Mouse (Mus musculus) urinary bladder, postnatal 25 days (tissue): ENCODE results near the gene Paqr9.

ENCODE experiments used
- DNase-seq: peaks from one replicate; pipeline ENCODE4 v3.0.0; 2022; ENCODE audit warnings: low spot score

Gene Paqr9

DNA sequence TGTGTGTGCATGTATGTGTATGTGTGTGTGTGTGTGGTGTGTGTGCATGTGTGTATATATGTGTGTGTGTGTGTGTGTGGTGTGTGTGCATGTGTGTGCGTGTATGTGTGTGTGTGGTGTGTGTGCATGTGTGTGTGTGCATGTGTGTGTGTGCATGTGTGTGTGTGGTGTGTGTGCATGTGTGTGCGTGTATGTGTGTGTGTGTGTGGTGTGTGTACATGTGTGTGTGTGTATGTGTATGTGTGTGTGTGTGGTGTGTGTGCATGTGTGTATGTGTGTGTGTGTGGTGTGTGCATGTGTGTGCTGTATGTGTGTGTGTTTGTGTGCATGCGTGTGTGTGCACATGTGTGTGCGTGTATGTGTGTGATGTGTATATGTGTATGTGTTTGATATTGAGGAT, 14.9 kb upstream of the Paqr9 start:
- DNase-seq: no peak

DNA sequence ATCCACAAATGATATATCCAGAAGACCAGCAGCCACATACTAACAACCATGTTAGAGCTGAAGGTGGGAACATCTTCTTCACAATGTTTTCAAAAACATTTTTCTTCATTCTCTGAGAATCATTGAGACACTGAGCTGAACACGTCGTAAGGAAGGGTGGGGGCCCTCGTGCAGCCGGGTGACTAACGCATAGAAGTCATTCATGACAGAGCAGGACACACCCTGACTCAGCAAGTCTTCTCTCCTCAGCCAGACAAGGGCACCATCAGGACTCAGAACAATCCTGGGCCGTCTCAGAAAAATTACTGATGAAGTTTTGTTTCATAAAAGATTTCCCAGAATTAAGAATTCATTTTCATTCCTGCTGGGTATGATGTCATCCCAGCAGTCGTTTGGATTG, 12.8 kb upstream of the Paqr9 start:
- no peak for DNase-seq

DNA sequence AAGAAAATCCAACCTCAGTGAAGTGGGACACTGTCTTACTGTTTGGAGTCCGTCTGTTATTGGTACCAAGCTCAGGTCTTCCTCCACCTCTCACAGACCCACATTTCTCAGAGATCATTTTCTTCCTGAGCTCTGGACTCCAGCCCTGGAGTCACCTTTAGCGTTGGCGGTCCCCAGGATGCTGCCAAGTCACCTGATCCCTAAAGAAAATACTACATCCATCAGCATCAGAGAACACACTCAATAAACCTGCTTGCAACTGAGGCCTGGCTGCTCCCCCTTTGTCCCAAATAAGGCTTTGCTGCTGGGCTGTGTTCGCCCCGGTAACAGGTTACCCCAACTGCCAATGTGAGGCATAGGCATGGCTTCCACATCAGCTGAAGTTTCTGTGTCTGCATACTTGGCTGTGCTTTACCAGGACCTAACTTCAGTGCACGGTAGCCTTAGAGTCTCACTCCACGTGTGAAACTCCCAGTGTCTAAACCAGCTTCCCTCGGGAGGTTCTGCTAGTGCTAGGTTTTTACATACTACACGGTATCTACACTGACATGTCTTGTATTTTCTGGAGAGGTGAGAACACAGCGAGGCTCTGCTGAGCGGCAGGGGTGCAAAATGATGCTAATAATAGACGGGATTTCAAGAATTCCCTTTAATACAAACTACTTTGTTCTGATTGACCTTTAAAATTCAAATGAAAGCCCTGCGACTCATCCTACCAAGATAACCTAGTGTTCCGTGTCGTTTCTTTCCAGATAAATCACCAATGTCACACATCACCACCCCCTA, 9.6 kb upstream of the Paqr9 start:
- no peak for DNase-seq

DNA sequence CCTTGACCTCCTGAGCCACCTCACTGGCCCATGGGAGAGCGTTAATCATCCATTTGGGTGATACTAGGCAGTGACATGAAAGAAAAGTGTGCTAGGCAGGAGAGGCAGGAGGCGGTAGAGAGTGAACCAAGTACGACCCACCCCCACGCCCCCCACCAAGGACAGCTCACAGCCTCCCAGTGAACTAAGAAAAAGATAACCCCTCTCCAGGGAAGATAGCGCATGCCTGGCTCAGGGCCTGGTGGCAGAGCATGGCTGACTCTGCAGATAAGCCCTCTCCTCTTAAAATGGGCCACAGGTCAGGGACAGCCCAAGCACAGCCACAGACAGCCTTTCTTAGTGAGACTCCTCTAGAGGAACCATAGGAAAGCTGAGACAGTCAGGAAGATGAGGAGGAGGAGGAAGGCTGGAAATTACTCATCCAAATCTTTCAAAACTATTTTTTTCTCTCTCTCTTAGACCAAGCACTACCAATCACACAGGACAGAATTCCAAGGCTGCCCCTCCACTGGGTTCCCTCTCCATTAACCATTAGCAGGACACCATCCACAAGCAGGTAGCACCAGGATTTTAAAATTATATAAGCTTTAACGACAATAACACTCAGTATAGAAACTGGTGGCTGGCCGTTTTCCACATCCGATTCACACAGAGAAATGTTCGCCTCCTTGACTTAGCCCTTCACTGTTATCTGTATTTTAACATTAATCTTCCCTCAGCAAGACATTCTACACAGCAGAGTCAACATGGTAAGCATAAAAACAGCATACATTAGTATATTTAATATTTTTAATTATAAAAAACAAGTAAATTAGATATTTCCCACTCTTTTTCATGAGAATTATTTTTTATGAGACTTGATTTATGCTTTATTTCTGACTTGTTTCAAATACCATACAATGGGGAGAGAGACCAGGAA, 8.3 kb upstream of the Paqr9 start:
- no peak for DNase-seq

DNA sequence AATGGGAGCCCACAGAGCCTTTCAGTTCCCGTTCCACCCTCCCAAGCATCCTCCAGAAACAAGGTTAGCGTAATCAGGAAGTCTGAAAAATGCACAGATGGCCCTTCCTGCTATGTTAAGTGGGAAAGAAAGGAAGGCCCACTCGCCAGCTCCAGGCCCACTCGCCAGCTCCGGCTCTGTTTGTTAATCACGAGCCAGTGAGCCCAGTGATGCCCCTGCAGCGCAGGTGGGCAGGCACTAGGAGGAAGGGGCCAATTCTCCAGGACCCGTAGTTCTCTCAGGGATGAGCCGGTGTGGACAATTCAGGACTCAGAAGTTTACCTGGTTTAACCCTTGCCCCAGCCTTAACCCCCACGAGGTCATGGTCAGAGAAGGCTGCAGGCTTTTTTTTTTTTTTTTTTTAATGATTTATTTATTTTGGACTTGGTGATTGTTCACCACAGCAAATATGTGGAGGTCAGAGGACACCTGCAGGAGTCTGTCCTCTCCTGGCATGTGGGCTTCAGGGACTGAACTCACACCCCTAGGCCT, 7.2 kb upstream of the Paqr9 start:
- DNase-seq: no peak

DNA sequence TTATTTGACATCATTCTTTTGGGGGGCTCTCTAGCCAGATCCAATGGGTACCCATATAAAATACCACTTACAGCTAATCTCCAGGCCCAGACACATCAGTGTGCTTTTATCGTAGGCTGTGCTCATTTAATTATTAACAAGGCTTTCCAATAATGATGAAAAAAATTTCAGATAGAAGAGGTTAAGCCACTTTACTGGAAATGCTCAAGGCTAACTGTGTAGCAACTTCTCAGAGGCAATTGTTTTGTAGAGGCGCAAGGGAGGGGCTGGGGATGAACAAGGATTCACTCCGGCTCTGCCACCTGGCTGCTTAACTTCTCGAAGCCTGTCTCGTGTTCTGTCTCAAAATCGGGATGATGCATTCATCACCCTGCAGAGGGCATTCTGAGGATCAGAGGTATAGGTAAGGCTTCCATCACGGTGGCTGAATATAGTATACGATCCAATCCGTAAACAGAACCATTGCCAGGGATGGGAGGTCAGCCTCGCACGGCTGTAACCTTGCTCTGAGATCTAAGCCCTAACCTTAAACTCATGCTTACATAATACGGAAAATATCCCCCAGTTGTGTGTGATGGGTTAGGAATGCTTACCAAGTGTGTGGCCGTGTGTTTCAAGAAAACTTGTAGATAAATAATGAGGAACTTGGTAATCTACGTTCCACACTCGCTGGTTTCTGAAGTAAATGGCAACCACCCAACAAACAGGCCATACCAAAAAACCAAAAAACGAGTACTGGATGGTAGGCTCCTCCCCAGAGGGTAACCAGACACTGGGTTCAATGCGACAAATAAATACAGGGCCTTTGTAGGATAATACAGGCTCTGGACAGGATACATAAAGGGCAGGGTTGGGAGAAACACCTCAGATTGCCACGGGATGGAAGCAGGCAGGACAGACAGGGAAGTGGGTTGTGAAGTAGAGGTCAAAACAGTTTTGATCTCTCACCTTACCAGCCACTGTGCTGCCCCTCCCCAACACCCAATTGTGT, 4.9 kb upstream of the Paqr9 start:
- no peak for DNase-seq

DNA sequence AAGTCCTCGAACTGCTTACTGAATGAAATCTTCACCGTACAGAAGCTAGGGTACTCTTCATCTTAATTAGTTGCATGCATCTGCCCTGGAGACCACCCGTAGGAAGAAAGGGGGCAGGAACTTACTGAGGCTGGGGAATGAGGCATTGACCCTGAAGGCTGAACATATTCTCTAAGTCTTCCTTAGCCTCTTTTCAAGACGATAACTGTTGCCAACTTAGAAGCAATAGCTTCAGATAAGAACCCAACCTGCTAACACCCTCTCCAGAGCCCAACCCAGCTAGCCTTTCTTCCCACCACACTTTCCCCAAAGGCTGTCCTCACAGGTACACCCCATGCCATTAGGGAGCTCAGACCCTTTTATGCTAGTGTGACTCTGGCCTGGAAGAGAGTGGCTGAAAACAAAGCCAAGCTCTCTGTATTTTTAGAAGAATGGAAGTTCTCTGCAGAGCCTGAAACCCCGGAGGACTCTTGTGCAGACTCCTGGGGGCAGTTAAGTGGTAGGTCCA, 4.2 kb upstream of the Paqr9 start:
- no peak for DNase-seq

DNA sequence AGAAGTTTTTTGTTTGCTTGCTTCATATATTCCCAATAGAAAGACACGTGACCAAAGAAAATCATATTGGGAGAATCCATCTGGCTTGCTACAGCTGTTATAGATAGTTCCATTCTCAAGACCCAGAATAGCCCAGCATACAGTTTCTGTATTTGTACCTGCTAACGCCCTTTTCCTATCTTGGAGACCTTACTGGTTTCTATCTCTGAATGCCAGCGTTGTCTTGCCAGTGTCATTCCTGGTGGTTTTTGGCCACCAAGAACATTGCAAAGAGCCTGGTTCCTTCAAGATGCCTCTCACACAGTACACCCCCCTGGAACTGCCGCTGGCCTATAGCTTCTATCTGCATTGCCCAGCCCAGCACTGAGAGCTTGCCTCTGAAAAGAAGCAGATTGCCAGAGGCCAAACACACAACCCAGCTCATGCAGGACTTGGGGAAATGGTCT, 3.4 kb upstream of the Paqr9 start:
- DNase-seq: no peak

DNA sequence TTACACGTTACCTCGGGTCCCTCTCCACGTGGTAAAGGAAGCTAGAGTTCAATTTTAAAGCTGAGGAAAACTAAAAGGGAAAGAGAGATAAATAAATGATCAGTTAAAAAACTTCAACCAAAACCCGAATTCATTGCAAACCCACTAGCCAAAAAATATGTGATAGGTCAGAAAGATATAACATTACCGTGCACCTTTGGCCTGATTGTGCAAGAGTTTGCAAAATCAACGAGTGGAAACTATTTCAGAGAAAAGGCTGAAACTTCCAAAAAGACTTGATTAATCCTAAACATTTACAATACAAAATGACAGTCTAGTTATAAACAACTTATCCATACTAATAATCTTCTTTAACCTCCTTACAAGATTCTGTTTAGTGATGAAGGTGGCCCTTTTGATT, 1.7 kb upstream of the Paqr9 start:
- DNase-seq: no peak

DNA sequence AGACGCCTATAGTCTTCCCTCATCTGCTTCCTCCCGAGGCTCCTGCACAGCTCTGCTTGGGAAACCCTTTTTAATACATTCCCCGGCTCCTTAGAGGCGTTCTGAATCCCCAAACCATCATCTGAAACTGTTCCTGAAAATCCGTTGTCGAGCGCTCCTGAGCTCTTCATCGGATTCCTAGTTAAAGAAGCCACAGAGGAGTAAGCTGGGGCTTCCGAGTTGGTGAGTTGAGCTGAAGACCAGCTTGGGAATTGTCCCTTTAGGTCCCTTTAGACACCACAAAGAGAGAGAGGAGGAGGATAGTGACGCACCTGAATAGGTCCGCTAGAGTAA, 765 bp upstream of the Paqr9 start:
- DNase-seq: no peak

DNA sequence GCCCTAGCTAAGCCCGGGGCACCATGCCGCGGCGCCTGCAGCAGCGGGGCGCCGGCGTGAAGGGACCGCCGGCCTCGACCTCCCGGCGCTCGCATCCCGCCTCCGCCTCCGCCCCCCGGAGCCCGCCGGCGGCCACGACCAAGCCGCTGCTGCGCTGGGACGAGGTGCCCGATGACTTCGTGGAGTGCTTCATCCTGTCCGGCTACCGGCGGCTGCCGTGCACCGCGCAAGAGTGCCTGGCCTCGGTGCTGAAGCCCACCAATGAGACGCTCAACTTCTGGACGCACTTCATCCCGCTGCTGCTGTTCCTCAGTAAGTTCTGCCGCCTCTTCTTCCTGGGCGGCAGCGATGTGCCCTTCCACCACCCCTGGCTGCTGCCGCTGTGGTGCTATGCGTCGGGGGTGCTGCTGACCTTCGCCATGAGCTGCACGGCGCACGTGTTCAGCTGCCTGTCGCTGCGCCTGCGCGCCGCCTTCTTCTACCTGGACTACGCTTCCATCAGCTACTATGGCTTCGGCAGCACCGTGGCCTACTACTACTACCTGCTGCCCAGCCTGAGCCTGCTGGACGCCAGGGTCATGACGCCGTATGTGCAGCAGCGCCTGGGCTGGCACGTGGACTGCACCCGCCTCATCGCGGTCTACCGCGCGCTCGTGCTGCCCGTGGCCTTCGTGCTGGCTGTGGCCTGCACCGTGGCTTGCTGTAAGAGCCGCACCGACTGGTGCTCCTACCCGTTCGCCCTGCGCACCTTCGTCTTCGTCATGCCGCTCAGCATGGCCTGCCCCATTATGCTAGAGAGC, 679 bp downstream of the Paqr9 start:
- DNase-seq: no peak

DNA sequence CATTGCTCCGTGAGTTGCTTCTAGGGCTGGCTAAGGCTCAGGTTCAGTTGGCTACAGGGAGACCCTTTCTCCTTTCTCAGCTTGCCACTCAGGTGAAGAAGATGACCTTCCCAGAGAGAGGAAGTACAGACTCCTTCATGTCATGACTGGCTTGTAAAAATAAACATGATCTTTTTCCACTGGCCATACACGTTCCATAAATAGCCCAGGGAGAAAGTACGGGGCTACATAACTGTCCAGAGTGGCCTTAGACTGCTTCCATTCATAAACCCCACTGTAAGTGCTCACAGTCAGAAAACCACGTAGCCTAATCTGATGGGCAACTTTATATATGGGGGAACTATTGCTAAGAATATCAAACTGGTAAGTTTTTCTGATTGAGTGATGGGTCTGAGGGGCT, 4.6 kb downstream of the Paqr9 start:
- no peak for DNase-seq

DNA sequence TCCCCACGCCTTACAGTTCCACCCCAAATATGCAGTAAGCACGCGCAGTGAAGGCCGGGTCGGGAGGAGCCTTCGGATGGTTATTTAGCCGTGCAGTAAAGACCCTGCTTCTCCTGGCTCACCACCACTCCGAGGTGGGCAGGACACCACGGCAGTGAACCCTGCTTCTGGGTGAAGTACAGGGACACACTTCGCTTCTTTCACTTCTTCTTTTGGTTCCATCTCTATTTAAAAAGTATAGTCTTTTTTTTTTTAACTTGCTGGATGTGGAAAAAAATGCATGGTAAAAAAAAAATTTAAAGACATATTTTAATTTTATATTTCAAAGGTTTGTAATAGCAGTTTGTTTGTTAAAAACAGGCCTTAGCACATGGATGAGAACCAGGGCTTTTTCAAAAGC, 6.9 kb downstream of the Paqr9 start:
- no peak for DNase-seq

DNA sequence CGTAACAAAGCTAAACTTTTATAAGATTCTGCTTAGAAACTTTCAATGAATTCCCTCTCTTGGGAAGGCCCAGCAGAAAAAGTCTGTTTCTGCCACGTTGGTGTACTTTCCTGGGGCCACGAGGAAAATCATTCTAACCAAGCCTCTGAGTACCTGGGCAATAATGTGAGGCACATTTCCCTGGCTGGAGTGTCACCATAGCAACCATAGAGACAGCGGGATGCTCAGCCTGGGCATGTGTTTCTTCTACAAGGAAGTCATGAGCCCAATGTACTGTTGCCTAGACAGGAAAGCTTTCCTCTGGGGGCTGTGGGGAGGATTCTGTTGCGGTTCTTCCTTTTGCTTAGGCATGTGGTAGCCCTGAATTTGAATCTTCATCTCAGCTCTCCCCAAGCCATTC, 7.5 kb downstream of the Paqr9 start:
- no peak for DNase-seq

DNA sequence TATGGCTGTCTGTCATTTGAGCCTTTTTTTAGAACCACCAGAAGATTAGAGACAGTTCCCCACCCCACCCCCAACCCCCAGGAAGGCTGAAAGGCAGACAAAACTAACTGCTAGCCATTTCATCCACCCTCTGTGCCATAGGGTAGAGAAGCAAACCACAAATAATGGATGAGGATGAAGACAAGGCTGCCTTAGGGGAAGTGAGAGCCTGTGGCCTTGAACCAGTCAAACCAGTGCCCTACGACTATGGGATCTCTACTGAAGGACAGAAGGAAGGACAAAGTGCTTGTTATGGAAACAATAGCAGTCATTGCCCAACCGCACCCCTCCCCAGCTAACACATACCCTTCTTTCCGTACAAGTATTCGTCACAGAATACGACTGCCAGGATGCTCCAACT, 9.8 kb downstream of the Paqr9 start:
- no peak for DNase-seq

DNA sequence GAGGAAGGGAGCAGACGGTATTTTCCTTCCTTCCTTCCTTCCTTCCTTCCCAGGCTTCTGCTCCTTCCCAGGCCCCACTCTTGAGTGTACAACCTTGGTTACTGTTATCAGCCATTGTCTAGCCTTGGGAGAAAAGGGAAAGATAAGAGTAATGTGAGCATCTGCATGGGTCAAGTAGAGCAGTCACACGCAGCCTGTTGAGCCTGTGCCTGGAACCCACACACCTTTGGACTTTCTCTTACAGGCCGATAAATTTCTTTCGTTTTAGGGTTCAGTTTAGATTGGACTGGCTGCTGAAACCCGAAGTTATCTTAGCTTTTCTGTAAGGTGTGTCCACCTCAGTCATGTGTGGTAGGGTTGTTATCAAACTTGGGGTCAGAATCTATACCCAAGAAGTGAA, 10.5 kb downstream of the Paqr9 start:
- no peak for DNase-seq

DNA sequence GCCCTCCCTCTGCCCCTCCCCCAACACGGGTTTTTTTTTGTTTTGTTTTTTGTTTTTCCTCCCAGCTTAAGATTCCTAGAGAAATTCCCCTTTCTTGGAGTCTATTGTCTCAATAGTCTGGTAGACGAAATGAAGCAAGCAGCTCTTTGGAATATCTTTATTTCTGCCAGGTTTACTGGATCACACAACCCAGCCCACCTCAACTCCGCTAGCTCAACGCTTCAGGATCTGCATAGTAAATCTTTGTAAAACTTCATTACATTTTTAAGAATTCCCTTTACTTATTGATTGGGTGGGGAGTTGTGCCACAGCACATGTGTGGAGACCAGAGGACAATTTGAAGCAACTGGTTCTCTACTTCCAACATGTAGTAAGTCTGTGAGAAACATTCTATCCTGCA, 11.1 kb downstream of the Paqr9 start:
- no peak for DNase-seq

DNA sequence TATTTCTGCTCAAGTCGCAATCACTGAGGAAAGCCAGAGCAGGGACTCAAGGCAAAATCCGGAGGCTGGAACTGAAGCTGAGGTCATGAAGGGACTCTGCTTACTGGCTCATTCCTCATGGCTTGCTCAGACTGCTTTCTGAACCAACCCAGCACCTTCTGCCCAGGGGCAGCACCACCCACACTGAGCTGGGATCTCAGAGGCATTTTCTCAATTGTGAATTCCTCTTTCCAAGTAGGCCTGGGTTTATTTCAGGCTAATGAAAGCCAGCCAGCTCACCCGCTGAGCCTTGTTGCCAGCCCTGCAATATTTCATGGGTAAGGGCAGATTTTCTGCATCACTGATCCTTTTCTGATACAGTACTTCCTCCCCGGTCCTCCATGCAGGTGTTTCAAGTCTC, 12.0 kb downstream of the Paqr9 start:
- no peak for DNase-seq

DNA sequence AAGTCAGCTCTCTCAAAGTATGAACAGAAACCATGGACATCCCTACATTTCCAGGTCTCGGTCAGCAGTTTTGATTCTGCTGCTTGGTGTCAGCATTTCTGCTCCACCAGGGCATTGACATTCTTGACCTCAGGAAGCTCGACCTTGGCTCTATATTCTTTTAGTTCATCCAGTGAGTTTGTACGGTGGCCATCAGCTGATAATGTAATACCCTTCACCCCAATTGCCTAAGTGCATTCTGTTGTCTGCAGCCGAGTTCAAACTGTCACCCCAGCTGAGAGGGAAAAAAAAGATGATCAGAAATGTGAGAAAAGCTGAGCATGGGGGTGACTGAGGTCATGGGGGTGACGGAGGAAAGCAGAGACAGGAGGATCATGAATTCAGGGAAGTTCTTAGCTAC, 13.1 kb downstream of the Paqr9 start:
- no peak for DNase-seq

DNA sequence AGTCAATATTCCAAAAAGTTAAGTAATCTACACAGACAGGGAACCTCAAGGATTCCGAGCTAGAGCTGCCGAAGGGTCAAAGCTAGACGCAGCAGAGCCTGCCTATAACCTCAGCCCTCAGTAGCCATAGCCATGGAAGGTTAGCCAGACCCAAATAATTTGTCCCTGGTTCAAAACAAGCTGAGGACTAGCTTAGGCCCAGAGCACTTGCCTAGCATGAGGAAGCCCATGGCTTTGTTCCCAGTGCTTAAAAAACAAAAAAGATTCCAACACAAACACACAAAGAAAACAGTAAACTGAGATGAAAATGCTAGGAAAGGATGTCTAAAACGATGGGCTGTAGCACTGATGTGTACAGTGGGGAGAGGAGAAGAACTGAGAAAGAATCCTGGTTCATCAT, 14.7 kb downstream of the Paqr9 start:
- DNase-seq: no peak

DNA sequence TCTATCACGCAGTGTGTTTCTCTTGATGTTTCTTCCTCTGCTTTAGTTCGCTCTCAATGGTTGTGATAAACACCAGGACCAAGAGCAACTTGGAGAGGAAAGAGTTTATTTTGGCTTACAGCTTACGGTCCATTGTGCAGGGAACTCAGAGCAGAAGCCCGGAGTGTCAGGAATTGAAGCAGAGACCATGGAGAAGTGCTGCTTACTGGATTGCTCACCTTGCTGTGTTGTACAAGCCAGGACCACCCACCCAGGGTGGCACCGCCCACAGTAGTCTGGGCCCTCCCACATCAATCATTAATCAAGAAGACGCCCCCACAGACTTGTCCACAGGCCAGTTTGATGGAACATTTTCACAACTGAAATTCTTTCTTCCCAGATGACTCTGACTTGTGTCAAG, 18.0 kb downstream of the Paqr9 start:
- DNase-seq: no peak
